Mouse (Mus musculus) C2C12 (cell line): ENCODE measurements around the gene Apoc1.

ENCODE experiments used
- CEBPB ChIP-seq: IDR thresholded peaks from one replicate; pipeline ENCODE4 v1.6.1; 2011; ENCODE audit warnings: low read depth, mild to moderate bottlenecking, control low read depth, moderate library complexity
- CTCF ChIP-seq: IDR thresholded peaks from one replicate; pipeline ENCODE4 v1.5.1; 2011; ENCODE audit not compliant: control insufficient read depth, insufficient read depth, insufficient read length
- MAX ChIP-seq: IDR thresholded peaks from one replicate; pipeline ENCODE4 v1.6.1; 2011; ENCODE audit warnings: mild to moderate bottlenecking, control low read depth
- USF1 ChIP-seq: IDR thresholded peaks from one replicate; pipeline ENCODE4 v1.6.1; 2011; ENCODE audit warnings: low read depth, mild to moderate bottlenecking, control low read depth, moderate library complexity

DNA sequence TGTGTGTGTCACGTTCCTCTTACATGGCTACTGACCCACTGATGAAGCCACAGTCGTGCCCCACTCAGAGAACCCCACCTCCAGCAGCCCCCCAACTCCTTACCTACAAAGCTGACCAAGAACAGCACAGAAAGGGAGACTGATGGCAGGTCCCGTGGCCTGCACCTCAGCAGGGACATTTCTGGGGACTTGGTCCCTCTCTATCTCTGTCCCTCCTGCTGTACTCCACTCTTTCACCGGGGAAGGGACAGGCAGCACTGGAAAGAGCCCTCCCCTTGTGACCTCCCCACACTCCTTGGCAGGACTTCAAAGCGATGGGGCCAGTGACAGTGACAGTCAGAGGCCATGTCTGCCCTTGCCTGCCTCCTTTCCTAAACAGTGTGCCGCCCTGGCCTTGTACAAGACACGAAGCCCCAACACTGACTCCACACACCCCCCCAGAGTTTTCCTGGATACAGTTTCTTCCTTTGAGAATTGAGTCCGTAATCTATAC lies 11.2 kb downstream of the Apoc1 start, which contains the start of the genes Gm44805 and Apoc4:
- TF ChIP-seq CTCF: no peak
- no peak for TF ChIP-seq MAX
- no peak for TF ChIP-seq CEBPB
- no peak for TF ChIP-seq USF1
